Mouse (Mus musculus) midbrain, embryonic 13.5 days (tissue): Measurements from ENCODE around the gene Tubgcp3. TPM values are rescaled to one million over a fixed set of nuclear protein-coding genes. Genes with fewer than 3 reads are reported as not detected.

Experiments
- ATAC-seq: fragments of 200-750 bp; cut with Nextera tagmentation; 2 replicates; pipeline ENCODE4 v1.8.0; 2017; ENCODE audit warnings: mild to moderate bottlenecking, moderate TSS enrichment, moderate library complexity
- H3K27ac ChIP-seq: fragments of 300-500 bp; sonication (generic); 2 replicates; pipeline ENCODE4 v1.5.1; 2015; ENCODE audit warnings: inconsistent platforms, mild to moderate bottlenecking, moderate library complexity
- H3K27me3 ChIP-seq: fragments of 300-500 bp; sonication (generic); 2 replicates; pipeline ENCODE4 v1.6.1; 2015; ENCODE audit warnings: mild to moderate bottlenecking, inconsistent platforms
- H3K36me3 ChIP-seq: fragments of 300-500 bp; sonication (generic); 2 replicates; pipeline ENCODE4 v1.6.1; 2015; ENCODE audit warnings: mild to moderate bottlenecking, inconsistent platforms
- H3K4me1 ChIP-seq: fragments of 300-500 bp; sonication (generic); replicated peaks from 2 replicates; pipeline ENCODE4 v1.6.1; 2015; ENCODE audit warnings: inconsistent platforms
- H3K4me2 ChIP-seq: fragments of 300-500 bp; sonication (generic); replicated peaks from 2 replicates; pipeline ENCODE4 v1.6.1; 2015; ENCODE audit warnings: moderate library complexity, mild to moderate bottlenecking, inconsistent platforms
- H3K4me3 ChIP-seq: fragments of 300-500 bp; sonication (generic); replicated peaks from 2 replicates; pipeline ENCODE4 v1.5.1; 2015; ENCODE audit warnings: mild to moderate bottlenecking, inconsistent platforms
- H3K9ac ChIP-seq: fragments of 300-500 bp; sonication (generic); replicated peaks from 2 replicates; pipeline ENCODE4 v1.6.1; 2015; ENCODE audit warnings: mild to moderate bottlenecking, inconsistent platforms
- H3K9me3 ChIP-seq: fragments of 300-500 bp; sonication (generic); 2 replicates; pipeline ENCODE4 v1.6.1; 2016; ENCODE audit warnings: mild to moderate bottlenecking, inconsistent platforms
- WGBS: fragments of 180-500 bp; shearing (Covaris S2); methylation state at CpG from one replicate; pipeline ENCODE4 v1.1.7; 2015; 5-methylcytosine and 5-hydroxymethylcytosine counted together
- microRNA-seq: library from miRNA; unstranded; fragments of <30 nt; microRNA quantifications from one replicate; pipeline ENCODE4, GENCODE M21; 2016
- polyA plus RNA-seq: library from polyadenylated mRNA; unstranded; fragments of >200 nt; fragmentation: Nextera tagmentation; extraction: Ambion mirVana; gene quantifications from 2 replicates; pipeline ENCODE4 v1.2.1, GENCODE M21; 2015

The Tubgcp3 gene
- polyA plus RNA-seq, 1 experiment from 2014 or later: 43.2 TPM

GRCm38 (mm10) chr8:12576003-12576402 is 96.0 kb downstream of the Tubgcp3 start:
- H3K27ac ChIP-seq: no peak overlapping the region
- H3K4me1 ChIP-seq: peaks cover 4% of the 10 kb centered on the region; the same call in 1 of the 2 replicates
- no peak overlapping the region for H3K4me3 ChIP-seq
- H3K4me2 ChIP-seq: no peak overlapping the region
- H3K36me3 ChIP-seq: no peaks in the 10 kb centered on the region
- H3K27me3 ChIP-seq: peaks cover 15% of the 10 kb centered on the region
- ATAC-seq: no peak
- 45% methylated on average over 5 of the region's 5 CpGs for WGBS
- H3K9me3 ChIP-seq: no peaks in the 10 kb centered on the region
- no peak overlapping the region for H3K9ac ChIP-seq

GRCm38 (mm10) chr8:12572814-12573534 is 99.1 kb downstream of the Tubgcp3 start, which contains the start of gene Spaca7:
Spaca7 (plus strand) TSS chr8:12573029.
- no peak for ATAC-seq
- no peaks in the 10 kb centered on the region for H3K9me3 ChIP-seq
- H3K27ac ChIP-seq: no peak within 1 kb of the TSS
- no peaks in the 10 kb centered on the region for H3K36me3 ChIP-seq
- WGBS: 86% methylated on average over 14 of the region's 14 CpGs
- H3K4me2 ChIP-seq: no peak within 1 kb of the TSS
- no peak within 1 kb of the TSS for H3K9ac ChIP-seq
- peaks cover 4% of the 10 kb centered on the region; the same call in 1 of the 2 replicates for H3K4me1 ChIP-seq
- H3K27me3 ChIP-seq: peaks cover 27% of the 10 kb centered on the region
- no peak within 1 kb of the TSS for H3K4me3 ChIP-seq

GRCm38 (mm10) chr8:12566509-12566908 is 105.5 kb downstream of the Tubgcp3 start:
- Histone ChIP-seq H3K27me3 (peaks cover 42% of the 10 kb centered on the region), H3K27ac (no peak overlapping the region), H3K4me2 (no peak overlapping the region), H3K4me3 (no peak overlapping the region), H3K4me1 (peaks cover 17% of the 10 kb centered on the region), H3K9me3 (no peaks in the 10 kb centered on the region), H3K9ac (no peak overlapping the region), H3K36me3 (no peaks in the 10 kb centered on the region)
- 53% methylated on average over 7 of the region's 7 CpGs for WGBS
- no peak for ATAC-seq

- peaks cover 50% of the 10 kb centered on the region for H3K27me3 ChIP-seq
- no peak overlapping the region for H3K9ac ChIP-seq
- 25% methylated on average over 10 of the region's 10 CpGs for whole genome bisulfite sequencing
- H3K9me3 ChIP-seq: no peaks in the 10 kb centered on the region
- no peak overlapping the region for H3K4me3 ChIP-seq
- no peak overlapping the region for H3K4me2 ChIP-seq
- H3K36me3 ChIP-seq: no peaks in the 10 kb centered on the region
- 0 out of 2 replicates have a peak, but pooled peaks have one; percentile 28 for ATAC-seq
- peaks cover 17% of the 10 kb centered on the region for H3K4me1 ChIP-seq
- no peak overlapping the region for H3K27ac ChIP-seq
Measured at GRCm38 (mm10) chr8:12565488-12565887, 106.6 kb downstream of the Tubgcp3 start.

- Histone ChIP-seq H3K27ac (no peak overlapping the region), H3K4me1 (peaks cover 17% of the 10 kb centered on the region), H3K9ac (no peak overlapping the region), H3K27me3 (peaks cover 58% of the 10 kb centered on the region), H3K4me2 (no peak overlapping the region), H3K36me3 (no peaks in the 10 kb centered on the region), H3K4me3 (no peak overlapping the region), H3K9me3 (no peaks in the 10 kb centered on the region)
- peak; percentile 67 for ATAC-seq
- 4% methylated on average over 4 of the region's 4 CpGs for WGBS
Measured at GRCm38 (mm10) chr8:12564307-12564706, 107.7 kb downstream of the Tubgcp3 start.

Small RNAs within 50 kb of the gene (microRNA-seq; reads per million reads assigned to microRNA genes)
- gene Gm26483: not detected

Other genes with a start within 250 kb of the Tubgcp3 start
- gene Spaca7, start 99.2 kb downstream of the Tubgcp3 start, polyA plus RNA-seq: not detected in 2 replicates
- gene Atp11a, start 84.8 kb upstream of the Tubgcp3 start, polyA plus RNA-seq: 9.9 and 10.3 TPM in 2 replicates
- 130 and 141 TPM in 2 replicates for gene Mcf2l, start 201.6 kb upstream of the Tubgcp3 start, polyA plus RNA-seq